Mouse (Mus musculus) liver, embryonic 16.5 days (tissue): Measurements from ENCODE around the gene Bnipl. TPM values are rescaled to one million over a fixed set of nuclear protein-coding genes. Genes with fewer than 3 reads are reported as not detected.

Experiments
- ATAC-seq: fragments of 200-750 bp; cut with Nextera tagmentation; 2 replicates; pipeline ENCODE4 v1.8.0; 2017; ENCODE audit warnings: low read depth, mild to moderate bottlenecking, moderate number of reproducible peaks, moderate library complexity
- H3K27ac ChIP-seq: fragments of 300-500 bp; sonication (generic); 2 replicates; pipeline ENCODE4 v1.5.1; 2014; ENCODE audit warnings: mild to moderate bottlenecking, low read length
- H3K27me3 ChIP-seq: fragments of 300-500 bp; sonication (generic); 2 replicates; pipeline ENCODE4 v1.6.1; 2014; ENCODE audit warnings: low read depth, low read length, mixed read lengths; ENCODE audit not compliant: control insufficient read depth, insufficient read depth
- H3K36me3 ChIP-seq: fragments of 300-500 bp; sonication (generic); 2 replicates; pipeline ENCODE4 v1.6.1; 2014; ENCODE audit warnings: mild to moderate bottlenecking; ENCODE audit not compliant: control insufficient read depth, insufficient read depth
- H3K4me1 ChIP-seq: fragments of 300-500 bp; sonication (generic); 2 replicates; pipeline ENCODE4 v1.6.1; 2014; ENCODE audit warnings: low read depth, low read length, mixed read lengths; ENCODE audit not compliant: control insufficient read depth
- H3K4me2 ChIP-seq: fragments of 300-500 bp; sonication (generic); 2 replicates; pipeline ENCODE4 v1.6.1; 2014; ENCODE audit warnings: low read depth, low read length, mixed read lengths
- H3K4me3 ChIP-seq: fragments of 300-500 bp; sonication (generic); 2 replicates; pipeline ENCODE4 v1.5.1; 2014; ENCODE audit warnings: low read depth, mild to moderate bottlenecking, low read length
- H3K9ac ChIP-seq: fragments of 300-500 bp; sonication (generic); 2 replicates; pipeline ENCODE4 v1.6.1; 2014; ENCODE audit warnings: low read depth, low read length
- H3K9me3 ChIP-seq: fragments of 300-500 bp; sonication (generic); replicated peaks from 2 replicates; pipeline ENCODE4 v1.6.1; 2016; ENCODE audit warnings: low read length; ENCODE audit not compliant: control insufficient read depth
- WGBS: fragments of 180-500 bp; shearing (Covaris S2); extraction: QIAGEN DNeasy Blood & Tissue Kit; methylation state at CpG from one replicate; pipeline ENCODE4 v1.1.7; 2014; ENCODE audit not compliant: insufficient replicate concordance; 5-methylcytosine and 5-hydroxymethylcytosine counted together
- polyA plus RNA-seq: library from polyadenylated mRNA; unstranded; fragments of >200 nt; fragmentation: Nextera tagmentation; extraction: Ambion mirVana; gene quantifications from 2 replicates; pipeline ENCODE4 v1.2.1, GENCODE M21; 2015

Bnipl gene
- polyA plus RNA-seq, 1 experiment from 2014 or later = not detected

DNA sequence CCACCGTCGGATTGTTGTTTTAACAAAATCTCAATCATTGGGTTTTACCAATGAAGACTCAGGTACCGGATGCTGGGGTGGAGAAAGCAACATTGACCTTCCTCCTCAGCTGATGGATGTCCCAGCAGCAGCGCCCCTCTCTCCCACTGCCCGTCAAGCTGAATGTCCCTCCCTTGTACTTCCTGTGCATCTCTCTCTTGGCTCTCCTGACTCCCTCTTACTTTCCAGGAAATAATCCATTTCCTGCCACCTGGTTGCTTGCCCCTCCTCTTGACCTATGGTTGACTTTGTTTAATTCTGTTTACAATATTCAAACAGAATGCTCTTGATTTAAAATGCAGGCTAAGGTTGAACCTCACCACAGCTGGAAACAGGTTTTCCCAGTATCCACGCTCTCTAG, 39.2 kb upstream of the Bnipl start:
- Histone ChIP-seq H3K4me1 (peaks cover 21% of the 10 kb centered on the region), H3K27ac (no peak overlapping the region), H3K27me3 (no peaks in the 10 kb centered on the region), H3K4me3 (no peak overlapping the region), H3K9ac (no peak overlapping the region), H3K4me2 (no peak overlapping the region), H3K9me3 (no peaks in the 10 kb centered on the region), H3K36me3 (peaks cover 10% of the 10 kb centered on the region)
- 81% methylated on average over 6 of the region's 6 CpGs for WGBS
- no peak for ATAC-seq

DNA sequence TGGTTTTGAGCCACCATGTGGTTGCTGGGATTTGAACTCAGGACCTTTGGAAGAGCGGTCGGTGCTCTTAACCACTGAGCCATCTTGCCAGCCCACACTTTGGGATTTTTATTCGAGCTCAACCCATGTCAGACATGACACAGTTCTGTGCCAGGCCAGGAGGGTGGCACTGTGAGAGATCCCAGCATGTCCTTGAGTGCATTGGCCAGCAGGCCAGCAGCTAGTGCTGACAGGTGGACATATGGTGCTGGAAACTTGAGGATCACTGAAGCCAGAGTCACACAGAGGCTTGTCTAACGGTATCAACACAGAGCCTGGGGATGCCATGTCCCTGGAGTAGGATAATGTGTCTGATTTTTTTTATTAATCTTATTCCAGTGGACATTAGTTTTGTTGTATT, 38.4 kb upstream of the Bnipl start:
- no peak for ATAC-seq
- WGBS = 78% methylated on average over 4 of the region's 4 CpGs
- no peaks in the 10 kb centered on the region for H3K27me3 ChIP-seq
- H3K27ac ChIP-seq = no peak overlapping the region
- no peak overlapping the region for H3K4me3 ChIP-seq
- no peak overlapping the region for H3K9ac ChIP-seq
- peaks cover 10% of the 10 kb centered on the region for H3K36me3 ChIP-seq
- H3K9me3 ChIP-seq = no peaks in the 10 kb centered on the region
- peaks cover 27% of the 10 kb centered on the region for H3K4me1 ChIP-seq
- no peak overlapping the region for H3K4me2 ChIP-seq

DNA sequence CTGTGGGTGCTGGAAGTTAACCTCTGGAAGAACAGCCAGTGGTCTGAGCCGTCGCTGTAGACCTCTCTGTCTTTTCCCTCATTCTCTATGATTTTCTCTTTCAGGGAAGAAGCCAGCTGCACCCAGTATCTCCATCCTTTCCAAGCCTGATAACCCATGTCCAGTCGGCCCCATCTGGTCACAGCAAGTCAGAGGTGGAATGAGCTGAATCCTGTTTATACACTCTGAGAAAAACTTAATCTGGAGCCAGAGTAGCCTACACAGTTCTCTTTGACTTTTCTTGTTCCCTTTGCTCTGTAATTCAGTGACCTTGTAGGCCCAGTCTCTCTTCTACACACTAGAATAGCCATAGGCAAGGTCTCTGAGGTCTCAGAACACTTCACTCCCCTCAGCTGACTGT, 36.5 kb upstream of the Bnipl start:
- Histone ChIP-seq H3K27me3 (no peaks in the 10 kb centered on the region), H3K27ac (no peak overlapping the region), H3K9me3 (no peaks in the 10 kb centered on the region), H3K4me3 (no peak overlapping the region), H3K9ac (no peak overlapping the region), H3K4me1 (peaks cover 25% of the 10 kb centered on the region), H3K36me3 (peaks cover 10% of the 10 kb centered on the region), H3K4me2 (no peak overlapping the region)
- 72% methylated on average over 3 of the region's 3 CpGs for WGBS
- ATAC-seq = no peak

DNA sequence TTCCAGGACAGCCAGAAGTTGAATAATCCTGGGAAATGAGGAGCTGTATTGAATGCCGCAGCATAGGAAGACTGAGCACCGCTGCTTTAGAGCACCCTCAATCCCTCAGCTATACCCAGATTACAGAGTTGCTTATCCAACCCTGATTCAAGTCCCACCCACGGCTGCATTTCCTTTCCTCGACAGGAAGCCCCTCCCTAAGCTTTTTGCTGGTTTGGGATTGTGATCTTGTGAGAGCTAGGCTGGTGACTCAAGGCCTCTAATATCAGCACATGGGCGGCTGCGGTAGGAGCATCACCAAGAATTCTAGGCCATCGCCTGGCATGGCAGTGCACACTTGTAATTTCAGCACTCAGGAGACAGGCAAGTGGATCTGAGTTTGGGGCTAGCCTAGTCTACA, 35.5 kb upstream of the Bnipl start:
- WGBS = 44% methylated on average over 7 of the region's 7 CpGs

DNA sequence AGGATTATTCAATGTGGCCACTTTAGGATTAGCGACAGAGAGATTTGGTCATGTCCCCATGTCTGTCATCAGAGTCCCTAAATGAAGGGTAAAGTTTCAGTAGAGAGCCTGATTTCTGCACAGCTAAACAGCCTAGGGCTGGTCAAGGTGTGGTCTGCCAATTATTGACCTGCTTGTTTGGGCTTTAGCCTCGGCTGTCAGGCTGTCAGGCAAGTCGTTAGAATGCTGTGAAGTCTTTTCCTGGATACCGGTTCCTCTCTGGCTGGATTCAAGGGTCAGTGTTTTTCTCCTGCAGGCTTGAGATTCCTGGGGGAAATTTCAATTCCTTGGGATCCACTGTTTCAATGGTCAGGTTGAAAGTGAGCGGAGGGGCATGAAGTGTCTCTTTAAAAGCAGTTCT, 35.0 kb upstream of the Bnipl start:
- H3K27ac ChIP-seq = no peak overlapping the region; the same call in 1 of the 2 replicates
- no peak overlapping the region for H3K9ac ChIP-seq
- H3K4me3 ChIP-seq = no peak overlapping the region
- peaks cover 10% of the 10 kb centered on the region for H3K36me3 ChIP-seq
- ATAC-seq = no peak
- no peaks in the 10 kb centered on the region for H3K9me3 ChIP-seq
- WGBS = 63% methylated on average over 5 of the region's 5 CpGs
- peaks cover 27% of the 10 kb centered on the region for H3K4me1 ChIP-seq
- no peak overlapping the region for H3K4me2 ChIP-seq
- no peaks in the 10 kb centered on the region for H3K27me3 ChIP-seq

More for the DNA sequence above, 35.5 kb upstream of the Bnipl start:
- no peak overlapping the region for H3K4me2 ChIP-seq
- no peak overlapping the region for H3K4me3 ChIP-seq
- H3K9ac ChIP-seq = no peak overlapping the region
- no peak for ATAC-seq
- H3K4me1 ChIP-seq = peaks cover 25% of the 10 kb centered on the region
- H3K36me3 ChIP-seq = peaks cover 10% of the 10 kb centered on the region
- no peaks in the 10 kb centered on the region for H3K9me3 ChIP-seq
- H3K27ac ChIP-seq = no peak overlapping the region
- H3K27me3 ChIP-seq = no peaks in the 10 kb centered on the region

DNA sequence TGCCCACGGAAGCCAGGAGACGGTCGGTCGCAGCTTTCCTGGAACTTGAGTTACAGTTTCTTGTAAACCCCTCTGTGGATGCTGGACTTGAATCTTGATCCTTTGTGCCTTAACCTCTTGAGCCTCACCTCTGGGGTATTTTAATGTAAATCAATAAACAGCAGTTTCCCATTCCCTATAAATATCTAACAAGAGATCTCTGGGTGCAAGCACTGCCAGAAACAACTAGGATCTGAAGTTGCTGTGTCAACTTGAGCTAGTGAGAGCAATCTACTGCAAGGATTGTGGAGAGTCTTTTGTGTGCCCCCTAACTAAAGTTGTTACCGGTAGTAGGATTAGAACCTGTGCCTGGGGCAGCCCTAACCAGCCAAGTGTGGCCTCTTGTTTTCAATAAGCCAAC, 34.4 kb upstream of the Bnipl start:
- no peaks in the 10 kb centered on the region for H3K27me3 ChIP-seq
- H3K9me3 ChIP-seq = no peaks in the 10 kb centered on the region
- 87% methylated on average over 5 of the region's 5 CpGs for WGBS
- peaks cover 10% of the 10 kb centered on the region for H3K36me3 ChIP-seq
- peaks cover 33% of the 10 kb centered on the region for H3K4me1 ChIP-seq
- H3K27ac ChIP-seq = peak overlapping the region; percentile 16; the same call in 1 of the 2 replicates
- no peak overlapping the region for H3K4me3 ChIP-seq
- no peak for ATAC-seq
- H3K4me2 ChIP-seq = no peak overlapping the region
- no peak overlapping the region for H3K9ac ChIP-seq

DNA sequence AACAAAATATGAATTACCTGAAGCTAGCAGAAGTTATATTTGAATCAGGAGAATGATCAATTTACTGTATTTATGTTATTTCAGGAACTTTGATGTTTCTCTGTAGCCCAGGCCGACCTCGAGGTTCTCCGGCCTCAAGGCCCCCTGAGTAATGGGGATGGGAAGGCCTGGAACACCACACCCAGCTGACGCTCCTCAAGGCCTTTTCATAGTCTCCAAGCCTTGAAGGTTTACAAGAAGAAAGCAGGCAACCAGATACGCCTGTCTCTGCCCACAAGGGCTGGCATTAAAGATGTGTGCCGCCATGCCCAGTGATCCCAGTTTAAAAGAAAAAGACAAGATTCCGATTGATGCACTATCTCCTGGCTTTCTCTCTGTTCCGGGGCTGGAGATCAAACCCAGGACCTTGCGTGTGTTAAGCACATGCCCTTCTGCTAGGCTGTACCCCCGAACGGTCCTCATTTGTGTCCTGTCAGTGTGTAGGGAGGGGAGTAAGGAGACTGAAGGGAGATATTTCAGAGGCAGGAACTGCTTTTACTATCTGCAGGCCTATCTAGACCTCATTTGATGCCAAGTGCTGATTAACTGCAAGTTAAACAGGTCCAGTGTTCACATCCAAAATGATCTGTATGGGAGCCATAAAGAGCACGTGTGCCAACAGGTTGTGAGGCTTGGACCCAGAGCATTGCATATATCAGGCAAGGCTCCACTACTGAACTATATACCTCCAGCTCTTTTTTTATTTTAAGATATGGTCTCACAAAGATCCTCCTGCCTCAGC, 33.7 kb upstream of the Bnipl start:
- Histone ChIP-seq H3K36me3 (peaks cover 10% of the 10 kb centered on the region), H3K9ac (no peak overlapping the region), H3K4me2 (peak overlapping the region; percentile 90), H3K27ac (no peak overlapping the region), H3K4me3 (no peak overlapping the region), H3K27me3 (no peaks in the 10 kb centered on the region), H3K9me3 (no peaks in the 10 kb centered on the region), H3K4me1 (peaks cover 38% of the 10 kb centered on the region)
- ATAC-seq = no peak
- WGBS = 84% methylated on average over 12 of the region's 12 CpGs

DNA sequence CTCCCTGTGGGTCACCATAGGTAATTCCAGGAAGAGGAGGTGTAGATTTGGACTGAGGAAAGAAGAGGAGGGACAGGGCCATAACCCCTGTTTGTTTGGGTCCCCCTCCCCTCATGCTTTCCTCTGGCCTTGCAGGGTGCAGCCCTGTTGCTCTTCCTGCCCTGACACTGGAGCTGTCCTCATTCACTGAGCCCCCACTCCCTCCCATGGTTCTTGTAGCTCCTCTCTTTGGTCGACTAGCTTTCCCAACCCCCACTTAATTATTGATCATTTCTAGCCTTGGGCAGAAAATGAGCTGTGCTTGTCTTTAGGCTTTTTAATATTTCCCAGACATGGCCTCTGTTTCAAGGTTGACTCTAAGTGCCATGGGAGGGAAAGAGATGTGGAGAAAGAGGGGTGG, 33.1 kb upstream of the Bnipl start:
- H3K4me1 ChIP-seq = peaks cover 44% of the 10 kb centered on the region
- H3K27ac ChIP-seq = peak overlapping the region; percentile 89
- H3K4me3 ChIP-seq = peak overlapping the region; percentile 83
- H3K9ac ChIP-seq = peak overlapping the region; percentile 95
- peak overlapping the region; percentile 90 for H3K4me2 ChIP-seq
- WGBS = 13% methylated on average over 1 of the region's 1 CpGs
- ATAC-seq = no peak
- H3K9me3 ChIP-seq = no peaks in the 10 kb centered on the region
- H3K27me3 ChIP-seq = no peaks in the 10 kb centered on the region
- H3K36me3 ChIP-seq = peaks cover 10% of the 10 kb centered on the region

DNA sequence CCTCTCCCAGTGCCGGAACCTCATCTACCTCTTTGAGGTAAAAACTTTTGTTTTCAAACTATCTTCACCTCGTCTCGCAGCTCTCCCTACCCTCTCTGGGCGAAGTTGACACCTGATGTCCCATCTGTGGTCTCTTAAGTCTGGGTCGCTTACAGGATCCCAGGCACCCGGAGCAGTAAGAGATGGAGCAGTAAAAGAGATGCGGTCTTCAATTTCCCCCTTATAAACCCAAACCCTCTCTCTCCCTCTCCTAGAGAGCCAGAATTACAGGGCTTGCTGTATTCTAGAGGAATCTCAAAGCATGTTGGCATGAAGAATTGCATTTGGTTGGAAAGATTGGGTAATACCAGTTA, 32.6 kb upstream of the Bnipl start:
- H3K4me2 ChIP-seq = peak overlapping the region; percentile 90
- H3K9ac ChIP-seq = peak overlapping the region; percentile 95
- 3% methylated on average over 7 of the region's 7 CpGs for WGBS
- ATAC-seq = no peak
- peak overlapping the region; percentile 89 for H3K27ac ChIP-seq
- no peaks in the 10 kb centered on the region for H3K9me3 ChIP-seq
- H3K4me3 ChIP-seq = peak overlapping the region; percentile 83
- peaks cover 9% of the 10 kb centered on the region for H3K36me3 ChIP-seq
- H3K4me1 ChIP-seq = peaks cover 48% of the 10 kb centered on the region
- no peaks in the 10 kb centered on the region for H3K27me3 ChIP-seq
